Mouse (Mus musculus) E14TG2a.4 (cell line): ENCODE measurements at regions not wholly inside any gene's neighbourhood (a gene's known extent, or its start where the extent isn't known, plus 50 kb on each side); places are given as distances from the start of the nearest gene placed in this dataset.

Experiments
- H3K27me3 ChIP-seq: 2 replicates; pipeline ENCODE4 v1.6.1; 2014; ENCODE audit warnings: low read length, control low read depth; ENCODE audit not compliant: insufficient read depth
- H3K36me3 ChIP-seq: 2 replicates; pipeline ENCODE4 v1.6.1; 2014; ENCODE audit warnings: low read length, control low read depth; ENCODE audit not compliant: insufficient read depth
- H3K4me1 ChIP-seq: replicated peaks from 2 replicates; pipeline ENCODE4 v1.6.1; 2014; ENCODE audit warnings: low read depth, low read length, control low read depth
- H3K4me3 ChIP-seq: replicated peaks from 2 replicates; pipeline ENCODE4 v1.5.1; 2014; ENCODE audit warnings: mild to moderate bottlenecking, low read length
- H3K9me3 ChIP-seq: 2 replicates; pipeline ENCODE4 v1.6.1; 2014; ENCODE audit warnings: low read length, control low read depth
- CTCF ChIP-seq: conservative IDR thresholded peaks from 2 replicates; pipeline ENCODE4 v1.5.1; 2014; ENCODE audit warnings: low read length
- NANOG ChIP-seq: IDR thresholded peaks from 2 replicates; pipeline ENCODE4 v1.6.1; 2014; ENCODE audit warnings: borderline replicate concordance, low read length, mixed read lengths
- POU5F1 ChIP-seq: IDR thresholded peaks from 2 replicates; pipeline ENCODE4 v1.6.1; 2014; ENCODE audit warnings: low read length, borderline replicate concordance

DNA sequence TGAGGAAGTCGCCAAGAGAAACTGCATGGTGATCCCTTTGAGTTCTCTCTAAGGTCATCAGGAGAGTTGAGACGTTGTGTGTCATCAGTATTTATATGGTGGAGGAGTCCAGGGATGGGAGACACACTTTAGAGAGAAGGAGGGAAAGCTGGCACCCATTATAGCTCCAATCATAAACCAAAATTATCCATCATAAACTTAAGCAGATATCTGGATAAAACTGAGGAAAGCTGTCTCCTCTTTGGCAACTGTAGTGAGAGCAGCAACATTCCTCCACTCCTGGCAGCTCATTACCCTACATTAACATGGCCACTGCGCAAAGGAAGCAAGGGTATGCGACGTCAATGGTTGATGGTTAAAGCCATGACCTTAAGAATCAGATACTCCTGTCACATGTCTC is 323.6 kb downstream of the Lmx1a start:
- no peaks in the 10 kb centered on the region for H3K36me3 ChIP-seq
- TF ChIP-seq POU5F1 (no peak), CTCF (no peak), NANOG (no peak)
- no peaks in the 10 kb centered on the region for H3K4me1 ChIP-seq
- peaks cover under 1% of the 10 kb centered on the region; the same call in 1 of the 2 replicates for H3K9me3 ChIP-seq
- H3K27me3 ChIP-seq: no peaks in the 10 kb centered on the region
- H3K4me3 ChIP-seq: no peak overlapping the region

DNA sequence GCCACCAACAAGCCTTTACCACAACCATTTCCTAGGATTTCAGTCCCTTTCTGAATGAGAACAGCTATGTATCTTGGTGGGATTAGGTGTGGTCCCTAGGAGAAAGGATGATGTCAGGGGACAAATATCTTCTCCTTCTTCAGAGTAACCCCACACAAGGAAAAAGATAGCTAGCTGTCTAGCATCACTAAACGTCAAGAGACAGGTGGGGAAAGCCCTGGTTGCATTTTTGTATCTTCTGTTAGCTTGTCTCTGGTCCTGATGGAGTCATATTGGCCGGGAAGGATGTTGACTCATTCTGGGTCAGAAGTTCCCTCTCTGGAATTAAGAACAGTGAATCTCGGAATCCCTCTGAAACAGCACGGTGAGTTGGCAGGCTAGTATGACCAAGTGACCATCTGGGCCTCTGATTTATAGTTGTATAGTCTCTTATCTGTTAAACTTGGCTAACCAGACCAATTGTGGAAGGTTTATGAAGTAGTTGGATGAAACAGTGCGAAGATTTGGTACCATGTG is 327.4 kb downstream of the Lmx1a start:
- Histone ChIP-seq H3K4me3 (no peak overlapping the region), H3K36me3 (no peaks in the 10 kb centered on the region), H3K4me1 (no peaks in the 10 kb centered on the region), H3K9me3 (no peaks in the 10 kb centered on the region), H3K27me3 (no peaks in the 10 kb centered on the region)
- TF ChIP-seq NANOG: no peak
- no peak for TF ChIP-seq CTCF
- no peak for TF ChIP-seq POU5F1

DNA sequence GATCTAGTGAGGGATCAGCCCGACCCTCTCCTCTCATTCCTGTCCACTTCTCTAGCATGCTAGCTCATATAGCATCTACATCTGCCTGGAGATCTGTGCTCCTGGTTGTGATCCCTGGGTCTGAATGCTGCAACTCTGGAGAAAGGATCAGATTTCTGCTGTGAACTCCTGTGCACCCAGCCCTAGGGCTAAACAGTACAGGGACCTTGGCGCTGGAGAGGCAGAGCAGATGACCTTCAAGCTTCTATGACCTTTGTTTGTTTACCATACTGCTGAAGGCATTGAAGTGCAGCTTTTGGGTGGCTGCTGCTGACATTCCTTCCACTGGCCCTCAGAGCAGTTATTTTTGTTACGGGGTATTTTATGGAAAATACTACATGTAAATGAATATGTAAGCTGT is 337.4 kb downstream of the Lmx1a start:
- no peak for TF ChIP-seq POU5F1
- no peak for TF ChIP-seq CTCF
- TF ChIP-seq NANOG: no peak
- Histone ChIP-seq H3K27me3 (no peaks in the 10 kb centered on the region), H3K36me3 (no peaks in the 10 kb centered on the region), H3K9me3 (peaks cover 3% of the 10 kb centered on the region; the same call in 1 of the 2 replicates), H3K4me1 (peaks cover 13% of the 10 kb centered on the region), H3K4me3 (no peak overlapping the region)

DNA sequence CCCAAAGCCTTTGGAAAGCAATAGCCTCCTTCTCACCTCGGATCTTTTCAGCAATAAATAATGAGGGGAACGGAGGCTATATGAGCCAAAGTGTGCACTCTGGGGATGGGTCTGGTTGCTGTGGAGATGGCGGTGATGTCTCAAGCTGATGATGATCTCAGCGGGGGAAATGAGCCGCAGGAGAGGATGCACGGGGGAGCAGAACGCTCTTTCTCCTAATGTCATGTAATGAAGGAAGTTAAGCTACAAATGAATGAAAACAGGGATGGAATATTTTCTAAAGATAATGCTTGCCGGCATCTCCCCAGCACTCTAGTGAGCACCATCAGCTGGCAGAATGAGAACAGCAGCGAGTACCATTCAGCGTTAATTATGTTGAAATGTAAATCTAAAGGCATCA is 355.7 kb downstream of the Lmx1a start:
- H3K9me3 ChIP-seq: no peaks in the 10 kb centered on the region
- H3K4me1 ChIP-seq: peaks cover 5% of the 10 kb centered on the region; the same call in 1 of the 2 replicates
- H3K27me3 ChIP-seq: no peaks in the 10 kb centered on the region
- TF ChIP-seq POU5F1 (no peak), CTCF (no peak), NANOG (no peak)
- no peak overlapping the region for H3K4me3 ChIP-seq
- H3K36me3 ChIP-seq: no peaks in the 10 kb centered on the region

DNA sequence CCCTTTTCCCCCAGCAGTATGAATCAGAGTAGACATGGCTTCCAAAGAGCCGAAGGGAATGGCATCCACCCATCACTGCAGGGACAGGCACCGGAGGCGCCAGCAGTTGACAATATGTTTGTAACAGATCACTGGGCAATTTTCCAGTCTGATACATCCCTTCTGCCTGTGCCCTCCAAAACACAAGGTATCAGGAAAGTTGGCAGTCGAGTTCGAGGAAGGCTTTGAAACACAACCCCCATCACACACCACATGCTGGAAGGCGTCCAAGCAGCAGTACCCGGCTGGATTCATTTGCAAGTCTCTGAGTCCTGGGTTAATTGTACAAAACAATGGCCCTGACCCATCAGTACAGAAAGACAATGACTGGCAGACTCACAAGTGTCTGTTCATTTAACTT is 357.3 kb downstream of the Lmx1a start:
- no peaks in the 10 kb centered on the region for H3K9me3 ChIP-seq
- H3K4me1 ChIP-seq: peaks cover 5% of the 10 kb centered on the region; the same call in 1 of the 2 replicates
- H3K4me3 ChIP-seq: no peak overlapping the region
- TF ChIP-seq CTCF (no peak), POU5F1 (no peak), NANOG (no peak)
- H3K27me3 ChIP-seq: no peaks in the 10 kb centered on the region
- no peaks in the 10 kb centered on the region for H3K36me3 ChIP-seq

DNA sequence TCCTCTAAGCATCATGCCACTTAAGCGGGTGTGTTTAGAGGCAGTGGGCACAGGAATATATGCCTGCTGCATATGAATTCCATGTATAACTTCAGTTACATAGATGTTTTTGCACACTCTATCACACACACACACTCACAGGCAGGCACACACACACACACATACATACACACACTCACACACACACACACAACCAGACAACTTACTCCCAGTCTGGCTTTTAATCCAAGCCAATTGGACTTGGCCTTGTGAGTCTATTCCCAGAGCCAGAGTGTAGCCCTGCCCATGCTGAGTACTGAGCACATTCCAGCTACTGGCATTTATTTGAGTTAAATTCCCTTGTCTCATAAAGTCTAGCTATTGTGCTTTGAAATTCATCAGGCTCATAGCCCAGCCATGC is 357.7 kb downstream of the Lmx1a start:
- TF ChIP-seq NANOG (no peak), CTCF (no peak), POU5F1 (no peak)
- H3K27me3 ChIP-seq: no peaks in the 10 kb centered on the region
- no peaks in the 10 kb centered on the region for H3K36me3 ChIP-seq
- peaks cover 5% of the 10 kb centered on the region; the same call in 1 of the 2 replicates for H3K4me1 ChIP-seq
- no peak overlapping the region for H3K4me3 ChIP-seq
- H3K9me3 ChIP-seq: no peaks in the 10 kb centered on the region

DNA sequence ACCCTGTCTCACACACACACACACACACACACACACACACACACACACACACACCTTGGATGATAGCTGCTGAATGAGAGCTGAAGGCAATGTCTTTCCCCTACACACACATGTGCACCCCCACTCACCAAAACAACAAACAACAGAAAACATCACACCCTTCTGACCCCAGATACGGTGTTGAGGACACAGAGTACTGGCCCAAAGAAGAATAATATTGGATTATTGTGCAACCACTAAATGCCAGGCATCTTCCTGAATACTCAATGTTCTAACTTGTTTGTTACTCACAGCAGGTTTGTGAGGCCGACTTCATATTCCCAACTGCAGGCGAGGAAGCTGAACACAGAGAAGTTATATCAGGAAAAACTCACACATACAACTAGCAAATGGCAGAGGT is 360.9 kb downstream of the Lmx1a start:
- Histone ChIP-seq H3K36me3 (no peaks in the 10 kb centered on the region), H3K4me3 (no peak overlapping the region), H3K4me1 (peaks cover 5% of the 10 kb centered on the region; the same call in 1 of the 2 replicates), H3K9me3 (no peaks in the 10 kb centered on the region), H3K27me3 (no peaks in the 10 kb centered on the region)
- TF ChIP-seq NANOG (no peak), CTCF (no peak), POU5F1 (no peak)

DNA sequence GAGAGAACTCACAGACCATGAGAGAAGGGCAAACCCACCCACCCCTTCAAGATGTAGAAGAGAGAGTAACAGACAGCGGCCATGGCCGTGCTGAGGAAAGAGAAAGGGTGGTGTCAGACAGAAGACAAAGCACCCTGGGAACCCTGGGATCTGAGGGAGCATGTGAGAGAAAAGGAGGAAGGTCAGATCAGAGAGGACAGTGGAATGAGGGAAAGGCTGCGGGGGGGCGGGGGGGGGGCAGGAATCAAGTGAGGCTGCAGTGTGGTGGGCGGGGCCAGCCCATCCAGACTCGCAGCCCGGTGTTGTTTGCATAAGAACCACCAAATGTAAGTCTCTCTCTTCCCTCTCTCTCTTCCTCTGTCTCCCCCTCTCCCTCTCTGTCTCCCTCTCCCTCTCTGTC is 367.4 kb downstream of the Lmx1a start:
- H3K9me3 ChIP-seq: no peaks in the 10 kb centered on the region
- TF ChIP-seq POU5F1: no peak
- no peak for TF ChIP-seq NANOG
- TF ChIP-seq CTCF: no peak

DNA sequence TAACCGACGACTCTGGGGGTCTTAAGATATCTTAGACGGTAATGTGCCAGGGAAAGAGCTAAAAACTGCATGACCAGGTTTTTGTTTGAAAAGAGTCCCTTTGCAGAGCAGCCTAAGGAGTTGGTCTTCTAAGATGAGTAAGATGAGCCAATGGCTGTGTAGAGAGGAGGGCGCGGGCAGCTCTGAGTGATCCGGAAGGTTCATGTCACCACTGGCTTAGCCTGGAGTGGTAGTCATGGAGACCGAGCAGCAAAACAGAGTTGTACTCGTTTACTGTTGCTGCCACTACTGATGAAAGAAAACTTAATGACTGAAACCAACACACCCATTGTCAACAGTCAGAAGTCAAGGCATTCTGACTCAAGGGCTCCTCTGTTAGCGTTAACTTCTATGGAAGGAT is 368.4 kb downstream of the Lmx1a start:
- H3K36me3 ChIP-seq: no peaks in the 10 kb centered on the region
- no peak for TF ChIP-seq POU5F1
- TF ChIP-seq NANOG: no peak
- no peak for TF ChIP-seq CTCF
- H3K4me3 ChIP-seq: no peak overlapping the region

More for the DNA sequence above, 367.4 kb downstream of the Lmx1a start:
- H3K27me3 ChIP-seq: no peaks in the 10 kb centered on the region
- no peaks in the 10 kb centered on the region for H3K36me3 ChIP-seq
- H3K4me1 ChIP-seq: peaks cover 19% of the 10 kb centered on the region
- no peak overlapping the region for H3K4me3 ChIP-seq

More for the DNA sequence above, 368.4 kb downstream of the Lmx1a start:
- H3K9me3 ChIP-seq: no peaks in the 10 kb centered on the region
- no peaks in the 10 kb centered on the region for H3K27me3 ChIP-seq
- peaks cover 19% of the 10 kb centered on the region for H3K4me1 ChIP-seq
